Mouse (Mus musculus) hindbrain, embryonic 11.5 days (tissue): ENCODE results near the gene Fthl17b. TPM values are rescaled to one million over a fixed set of nuclear protein-coding genes. Genes with fewer than 3 reads are reported as not detected.

Source experiments
- ATAC-seq: fragments of 200-750 bp; cut with Nextera tagmentation; 2 replicates; pipeline ENCODE4 v1.8.0; 2017; ENCODE audit warnings: mild to moderate bottlenecking, moderate TSS enrichment, moderate library complexity; ENCODE audit not compliant: low FRiP score
- DNase-seq: peaks from one replicate; pipeline ENCODE4 v3.0.0-alpha.2; 2015; ENCODE audit warnings: low spot score
- H3K27ac ChIP-seq: fragments of 300-500 bp; sonication (generic); 2 replicates; pipeline ENCODE4 v1.5.1; 2014; ENCODE audit warnings: mild to moderate bottlenecking, low read depth, low read length
- H3K27me3 ChIP-seq: fragments of 300-500 bp; sonication (generic); 2 replicates; pipeline ENCODE4 v1.6.1; 2014; ENCODE audit warnings: mild to moderate bottlenecking, low read length, moderate library complexity, mixed read lengths; ENCODE audit not compliant: control insufficient read depth, insufficient read depth
- H3K36me3 ChIP-seq: fragments of 300-500 bp; sonication (generic); 2 replicates; pipeline ENCODE4 v1.6.1; 2014; ENCODE audit warnings: mild to moderate bottlenecking, low read length, moderate library complexity, mixed read lengths; ENCODE audit not compliant: control insufficient read depth, insufficient read depth
- H3K4me1 ChIP-seq: fragments of 300-500 bp; sonication (generic); replicated peaks from 2 replicates; pipeline ENCODE4 v1.6.1; 2014; ENCODE audit warnings: low read length, mixed read lengths; ENCODE audit not compliant: control insufficient read depth, insufficient read depth
- H3K4me2 ChIP-seq: fragments of 300-500 bp; sonication (generic); replicated peaks from 2 replicates; pipeline ENCODE4 v1.6.1; 2014; ENCODE audit warnings: mild to moderate bottlenecking, low read depth, low read length
- H3K4me3 ChIP-seq: fragments of 300-500 bp; sonication (generic); 2 replicates; pipeline ENCODE4 v1.5.1; 2014; ENCODE audit warnings: low read depth, low read length
- H3K9ac ChIP-seq: fragments of 300-500 bp; sonication (generic); 2 replicates; pipeline ENCODE4 v1.6.1; 2014; ENCODE audit warnings: low read depth, low read length
- H3K9me3 ChIP-seq: fragments of 300-500 bp; sonication (generic); 2 replicates; pipeline ENCODE4 v1.6.1; 2016; ENCODE audit warnings: low read length; ENCODE audit not compliant: control insufficient read depth
- WGBS: fragments of 180-500 bp; shearing (Covaris S2); extraction: QIAGEN DNeasy Blood & Tissue Kit; methylation state at CpG from one replicate; pipeline ENCODE4 v1.1.7; 2014; 5-methylcytosine and 5-hydroxymethylcytosine counted together
- polyA plus RNA-seq: library from polyadenylated mRNA; unstranded; fragments of >200 nt; fragmentation: Nextera tagmentation; extraction: Ambion mirVana; gene quantifications from 2 replicates; pipeline ENCODE4 v1.2.1, GENCODE M21; 2014

The Fthl17b gene
- polyA plus RNA-seq, 1 experiment from 2014 or later, result not detected

GRCm38 (mm10) chrX:8921080-8921479, 41.7 kb downstream of the Fthl17b start:
- 70% methylated on average over 4 of the region's 4 CpGs for WGBS

More at GRCm38 (mm10) chrX:8921080-8921479, 41.7 kb downstream of the Fthl17b start:
- Histone ChIP-seq H3K27ac (no peak overlapping the region), H3K9me3 (no peaks in the 10 kb centered on the region), H3K4me3 (no peak overlapping the region), H3K9ac (no peak overlapping the region), H3K4me2 (no peak overlapping the region), H3K36me3 (no peaks in the 10 kb centered on the region), H3K4me1 (no peaks in the 10 kb centered on the region), H3K27me3 (no peaks in the 10 kb centered on the region)
- no peak for ATAC-seq
- no peak for DNase-seq

Other genes starting within 250 kb of the Fthl17b start
- gene Ssx9, start 214.5 kb downstream of the Fthl17b start, polyA plus RNA-seq, result not detected in 2 replicates
- gene Ssxb5, start 159.3 kb downstream of the Fthl17b start, polyA plus RNA-seq, result not detected in 2 replicates
- gene Gm6592, start 119.0 kb downstream of the Fthl17b start, polyA plus RNA-seq, result not detected in 2 replicates
- not detected in 2 replicates for gene Gm5751, start 88.7 kb downstream of the Fthl17b start, polyA plus RNA-seq
- 6.7 and 7.1 TPM in 2 replicates for gene B630019K06Rik, start 70.6 kb downstream of the Fthl17b start, polyA plus RNA-seq
- not detected in 2 replicates for gene Fthl17c, start 13.6 kb upstream of the Fthl17b start, polyA plus RNA-seq
- not detected in 2 replicates for gene Fthl17d, start 23.8 kb upstream of the Fthl17b start, polyA plus RNA-seq
- gene Fthl17e, start 70.5 kb upstream of the Fthl17b start, polyA plus RNA-seq, result not detected in 2 replicates
- gene Fthl17f, start 100.0 kb upstream of the Fthl17b start, polyA plus RNA-seq, result not detected in 2 replicates
- gene 4930402K13Rik, start 141.6 kb upstream of the Fthl17b start, polyA plus RNA-seq, result not detected in 2 replicates
- 0.73 and 1.0 TPM in 2 replicates for gene Lancl3, start 236.9 kb upstream of the Fthl17b start, polyA plus RNA-seq